Mouse (Mus musculus) mouse embryonic stem cell (cell line): ENCODE results near the gene Rbm8a2.
"Not testable (repeated sequence)": the region's sequence is repeated elsewhere in the genome, so short reads cannot be mapped to it uniquely, and the experiment has no call there.

Experiments used
- in situ Hi-C, 2 experiments: fragments of 300-500 bp; cut with MboI; formaldehyde crosslinking; loops; 1 replicate in 1 of 2; 3 replicates in 1 of 2; pipeline ENCODE4 v1.14.3; 2019 to 2020; ENCODE audit warnings: low sequenced_read_pairs in 2 of 2, low pct_unique_long_range_greater_than_20kb in 1 of 2, mixed read lengths in 1 of 2; ENCODE audit not compliant: unreplicated experiment in 1 of 2

Gene Rbm8a2

DNA sequence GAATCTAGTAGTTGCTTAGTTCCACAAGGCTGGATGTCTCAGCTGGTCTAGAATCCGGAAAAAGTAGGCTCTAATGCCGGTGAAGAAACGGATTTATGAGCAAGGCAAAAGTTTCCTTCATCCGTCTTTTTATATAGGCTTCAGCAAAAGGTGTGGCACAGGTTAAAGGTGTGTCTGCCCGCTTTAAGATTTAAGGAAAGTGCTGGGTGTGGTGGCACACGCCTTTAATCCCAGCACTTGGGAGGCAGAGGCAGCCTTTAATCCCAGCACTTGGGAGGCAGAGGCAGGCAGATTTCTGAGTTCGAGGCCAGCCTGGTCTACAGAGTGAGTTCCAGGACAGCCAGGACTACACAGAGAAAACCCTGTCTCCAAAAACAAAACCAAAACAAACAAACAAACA lies at the start of gene Rbm8a2:
Gene Rbm8a2 (minus strand): TSS at position 101 of the 400 bp plus-strand sequence.
- in situ Hi-C loops = not testable (repeated sequence)

DNA sequence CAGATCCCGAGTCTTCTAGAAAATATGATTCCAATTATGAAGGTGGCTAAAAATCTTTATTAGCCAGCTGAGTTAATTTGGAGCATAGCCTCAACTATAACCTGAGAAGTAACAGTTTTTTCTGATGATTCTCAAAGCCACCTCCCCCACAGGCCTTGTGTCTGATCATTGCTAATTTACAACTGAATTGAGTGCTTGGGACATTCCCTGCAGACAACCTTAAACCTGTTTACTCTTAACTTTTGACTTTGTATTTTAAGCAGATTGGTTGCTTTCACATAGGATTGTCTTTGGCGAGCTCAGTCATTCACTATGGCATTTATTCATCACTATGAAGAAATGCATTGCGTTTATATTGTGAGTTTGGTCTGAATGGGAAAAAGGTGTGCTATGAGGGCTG lies 49.5 kb upstream of the Rbm8a2 start:
- in situ Hi-C loops = no loop called here

DNA sequence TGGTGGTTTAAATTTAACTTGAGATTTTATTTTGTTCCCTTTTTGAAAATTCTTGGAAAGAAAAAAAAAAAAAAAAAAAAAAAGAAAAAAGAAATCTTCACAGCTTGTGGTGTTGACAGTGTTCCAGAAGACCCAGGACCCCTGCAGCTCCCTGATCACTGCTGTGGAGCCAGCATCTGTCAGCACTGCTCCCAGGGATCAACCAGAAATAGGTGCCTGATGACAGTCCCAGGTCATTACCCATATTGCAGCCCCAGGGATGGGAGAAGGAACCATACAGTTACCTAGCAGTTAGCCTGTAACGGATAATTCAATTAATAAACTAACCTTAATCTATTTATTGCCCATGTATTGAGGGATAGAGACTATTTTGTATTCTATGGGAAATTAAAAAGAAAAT lies 45.6 kb upstream of the Rbm8a2 start:
- in situ Hi-C loops = no loop called here

DNA sequence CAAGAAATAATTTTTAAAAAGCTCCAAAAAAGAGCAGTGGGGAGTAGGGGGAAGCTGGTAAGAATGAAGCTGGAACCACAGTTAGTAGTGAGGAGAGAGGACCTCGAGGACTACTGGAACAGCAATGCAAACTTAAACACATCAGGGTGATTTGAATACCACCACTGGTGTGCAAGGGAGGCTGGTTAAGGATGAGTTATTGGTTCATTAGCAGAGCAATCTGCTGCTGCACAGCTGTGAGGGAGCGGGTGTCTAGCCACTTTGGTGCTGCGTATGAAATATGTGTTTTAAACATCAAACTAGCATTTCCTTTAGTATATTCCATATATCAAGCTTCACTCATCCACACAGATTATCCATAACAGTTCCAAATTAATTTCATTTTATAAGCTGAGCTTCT lies 39.6 kb upstream of the Rbm8a2 start:
- in situ Hi-C loops = no loop called here

DNA sequence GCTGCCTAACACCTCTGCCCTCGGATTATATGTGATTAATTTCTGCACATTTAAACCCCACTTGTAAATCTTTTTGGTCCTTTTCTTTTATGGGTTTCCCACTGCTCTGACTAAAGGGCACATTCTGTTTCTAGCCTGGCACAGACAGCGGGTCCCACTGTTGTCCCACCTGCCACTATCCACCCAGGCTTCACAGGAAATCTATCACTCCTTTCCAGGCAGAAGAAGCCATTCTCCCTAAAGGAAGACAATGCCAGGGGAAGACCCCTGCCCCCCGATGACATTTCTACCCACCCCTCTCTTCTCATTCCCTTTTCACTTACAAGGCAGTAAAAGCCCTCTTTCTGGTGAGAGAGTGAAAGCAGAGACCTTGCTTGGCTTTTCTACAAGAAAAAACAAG lies 37.2 kb upstream of the Rbm8a2 start:
- in situ Hi-C loops = no loop called here

DNA sequence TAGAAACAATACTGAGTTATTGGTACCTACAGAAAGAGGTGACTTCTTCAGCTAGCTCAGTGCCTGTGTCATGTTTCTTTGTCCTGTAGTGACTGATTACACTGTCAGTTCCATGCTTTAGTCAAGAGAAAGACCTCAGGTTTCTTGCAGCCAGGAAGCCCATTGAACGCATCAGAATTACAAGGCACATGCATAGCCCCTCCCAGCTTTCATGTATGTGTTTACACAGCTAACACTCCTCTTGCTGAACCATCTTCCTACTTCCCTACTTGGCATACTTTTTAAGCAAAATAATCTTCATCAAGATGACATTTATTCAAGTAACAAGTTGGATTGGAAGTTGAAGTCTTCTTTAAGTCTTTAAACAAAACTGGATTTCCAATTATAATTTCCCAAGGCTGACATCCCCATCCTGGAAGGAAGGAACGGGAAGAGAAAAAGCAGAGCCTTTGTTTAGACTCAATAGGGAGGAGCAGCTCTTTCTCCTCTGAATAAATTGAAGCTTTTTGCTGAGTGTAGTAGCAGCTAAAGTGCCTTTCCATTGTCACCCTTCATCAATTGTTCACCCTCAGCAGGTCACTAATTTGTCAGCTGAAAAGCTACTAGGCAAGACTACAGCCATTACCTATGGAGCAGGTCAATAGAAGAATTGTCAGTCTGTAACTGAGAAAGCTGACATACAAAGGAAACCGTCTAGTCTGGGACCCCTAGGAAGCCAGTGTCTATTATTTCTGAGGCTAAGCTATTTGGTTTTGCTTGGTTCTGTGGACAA lies 34.8 kb upstream of the Rbm8a2 start:
- in situ Hi-C loops = no loop called here

DNA sequence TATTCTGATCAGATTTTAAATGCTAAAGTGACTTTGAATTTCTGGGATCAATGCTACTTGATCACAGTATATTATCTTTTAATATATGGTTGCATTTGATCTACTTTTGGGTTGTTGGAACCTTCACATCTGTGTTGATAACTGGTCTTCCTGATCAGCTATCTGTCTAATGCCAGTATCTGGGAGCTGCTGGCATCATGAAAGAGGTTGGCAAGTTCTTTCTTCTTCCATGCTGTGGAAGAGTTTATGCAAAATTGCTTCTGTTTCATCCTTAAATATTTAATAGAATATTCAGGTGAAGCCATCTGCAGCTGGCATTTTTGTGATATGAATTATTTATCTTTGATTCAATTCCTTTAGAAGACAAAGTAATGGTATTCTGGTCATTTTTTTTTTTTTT lies 32.6 kb upstream of the Rbm8a2 start:
- in situ Hi-C loops = no loop called here

DNA sequence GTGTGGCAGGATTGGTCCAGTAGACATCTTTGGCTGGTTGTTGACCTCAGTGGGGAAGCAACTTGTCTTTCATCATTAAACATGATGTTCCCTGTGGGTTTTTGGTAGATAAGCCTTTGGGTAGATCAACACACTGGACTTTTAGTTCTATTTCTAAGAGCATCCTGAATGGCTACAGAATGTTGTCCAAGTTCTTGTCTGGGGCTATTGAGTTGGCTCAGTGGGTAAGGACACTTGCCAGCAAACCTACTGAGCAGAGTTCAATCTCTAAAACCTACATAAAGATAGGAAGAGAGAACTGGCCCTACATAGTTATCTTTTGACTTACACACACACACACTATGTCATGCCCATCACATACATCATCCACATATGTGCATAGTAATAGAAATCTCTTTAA lies 32.2 kb upstream of the Rbm8a2 start:
- in situ Hi-C loops = no loop called here

DNA sequence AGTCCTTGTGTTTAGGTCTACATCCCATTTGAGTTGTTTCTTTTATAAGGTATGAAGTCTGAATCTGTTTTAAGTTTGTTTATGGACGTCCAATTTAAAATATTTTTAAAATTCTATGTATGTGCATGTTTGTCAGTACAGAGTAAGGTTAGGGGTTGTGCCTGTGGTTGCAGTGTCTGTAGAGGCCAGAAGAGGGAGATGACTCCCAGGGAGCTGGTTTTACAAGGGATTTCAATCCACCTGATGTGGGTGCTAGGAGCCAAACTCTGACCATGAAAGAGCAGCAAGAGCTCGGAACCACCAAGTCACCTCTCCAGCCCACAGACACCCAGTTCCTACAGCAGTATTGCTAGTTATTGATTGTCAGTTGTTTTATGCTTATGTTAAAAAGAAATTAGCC lies 29.5 kb upstream of the Rbm8a2 start:
- in situ Hi-C loops = no loop called here

DNA sequence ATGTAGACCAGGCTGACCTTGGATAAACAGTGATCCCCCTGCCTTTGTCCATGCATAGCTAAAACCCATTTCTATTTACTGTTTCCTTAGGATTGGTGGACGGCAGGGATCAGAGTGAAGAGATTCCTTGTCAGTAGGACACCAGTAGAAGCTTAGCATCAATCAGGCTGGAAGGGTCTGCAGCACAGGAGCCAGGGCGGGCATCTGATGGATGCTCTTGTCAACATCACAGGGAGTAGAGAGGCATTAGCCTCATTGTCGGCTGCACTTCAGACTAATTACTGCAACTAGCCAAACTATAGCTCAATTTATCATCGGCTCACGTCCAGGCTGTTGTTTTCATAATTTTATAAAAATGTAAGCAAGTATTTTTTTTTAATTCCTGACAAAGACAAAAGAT lies 21.7 kb upstream of the Rbm8a2 start:
- in situ Hi-C loops = no loop called here

DNA sequence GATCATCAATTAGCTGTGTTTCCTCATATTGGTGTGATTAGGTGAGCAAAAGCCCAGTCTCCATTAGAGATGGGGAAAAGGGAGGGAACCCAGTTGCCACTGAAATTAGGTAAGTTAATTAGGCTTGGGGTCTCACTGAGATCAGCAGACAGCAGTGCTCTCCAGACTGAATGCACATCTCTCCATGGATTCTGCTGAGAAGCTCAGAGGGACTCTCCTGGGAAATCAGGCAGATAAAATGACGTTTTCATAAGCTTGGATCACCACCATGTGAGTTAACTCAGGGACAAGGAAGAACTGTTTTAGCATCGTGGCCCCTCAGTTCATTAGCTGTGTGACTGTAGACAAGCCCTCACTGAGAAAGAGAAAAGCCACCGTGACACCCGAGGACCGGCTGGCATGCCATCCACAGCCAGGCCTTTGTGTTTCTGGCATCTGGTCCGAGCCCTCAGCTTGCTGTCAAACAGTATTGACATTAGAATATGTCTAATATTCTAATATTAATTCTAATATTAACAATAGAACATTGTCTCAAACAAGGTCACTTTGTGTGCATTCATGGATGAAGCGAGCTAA lies 18.2 kb upstream of the Rbm8a2 start:
- in situ Hi-C loops = no loop called here

DNA sequence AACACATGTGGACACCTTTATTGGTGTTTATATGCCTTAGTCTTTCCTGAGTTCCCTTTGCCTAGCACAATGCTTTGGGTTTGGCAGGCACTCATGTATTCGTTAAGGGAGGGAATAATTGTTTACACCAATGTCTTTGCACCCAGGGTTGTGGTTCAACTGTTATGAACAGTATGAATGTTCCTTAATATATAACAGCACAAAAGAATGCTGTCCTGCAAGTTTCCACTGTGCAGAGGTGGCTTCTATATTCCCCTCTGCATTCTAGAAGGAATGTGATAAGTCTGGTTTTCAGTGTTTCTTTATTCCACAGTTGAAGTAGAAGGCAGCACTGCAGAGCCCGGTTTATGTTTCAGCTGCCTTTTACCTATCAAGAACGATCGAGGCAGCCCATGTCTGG lies 10.0 kb upstream of the Rbm8a2 start:
- in situ Hi-C loops = no loop called here

DNA sequence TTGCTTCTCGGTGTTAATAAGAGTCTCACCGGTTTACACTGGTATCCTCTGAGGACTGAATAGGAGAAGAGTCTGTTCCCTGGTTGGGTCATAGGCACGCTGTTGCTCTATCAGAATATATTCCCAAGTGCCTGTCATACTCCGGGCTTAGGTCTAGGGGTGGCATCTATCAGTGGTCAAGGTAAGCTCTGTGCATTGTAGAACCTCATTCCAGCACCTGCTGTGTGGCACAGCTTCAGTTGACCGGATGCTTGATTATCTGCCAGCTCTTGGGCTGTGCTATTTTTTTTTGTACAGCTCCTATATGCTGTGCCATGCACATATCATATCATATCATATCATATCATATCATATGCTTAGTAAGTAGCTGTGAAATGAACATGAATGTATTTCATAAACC lies 9.5 kb upstream of the Rbm8a2 start:
- in situ Hi-C loops = no loop called here

DNA sequence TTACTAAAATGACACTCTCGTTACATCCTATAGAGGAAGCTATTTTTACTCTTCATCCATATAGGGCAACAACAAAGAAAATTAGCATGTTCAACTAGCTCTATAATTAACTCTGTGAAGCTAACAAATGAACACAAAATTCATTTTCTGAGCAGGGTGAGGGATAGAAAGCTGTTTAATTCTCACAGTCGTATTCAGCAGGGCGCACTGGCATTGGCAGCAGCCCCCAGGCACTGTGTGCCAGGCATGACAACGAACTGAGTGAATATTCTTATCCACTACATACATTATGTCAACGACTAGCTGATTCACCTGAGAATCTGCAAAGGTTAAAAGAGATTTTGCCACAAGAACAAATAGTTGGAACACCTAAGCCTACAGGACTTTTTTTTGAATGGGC lies 8.2 kb downstream of the Rbm8a2 start:
- in situ Hi-C loops = loop anchor here in 1 of 2 experiments (25.0 kb wide), 1 partner anchor 717 kb away; no protein-coding TSS in a partner anchor

DNA sequence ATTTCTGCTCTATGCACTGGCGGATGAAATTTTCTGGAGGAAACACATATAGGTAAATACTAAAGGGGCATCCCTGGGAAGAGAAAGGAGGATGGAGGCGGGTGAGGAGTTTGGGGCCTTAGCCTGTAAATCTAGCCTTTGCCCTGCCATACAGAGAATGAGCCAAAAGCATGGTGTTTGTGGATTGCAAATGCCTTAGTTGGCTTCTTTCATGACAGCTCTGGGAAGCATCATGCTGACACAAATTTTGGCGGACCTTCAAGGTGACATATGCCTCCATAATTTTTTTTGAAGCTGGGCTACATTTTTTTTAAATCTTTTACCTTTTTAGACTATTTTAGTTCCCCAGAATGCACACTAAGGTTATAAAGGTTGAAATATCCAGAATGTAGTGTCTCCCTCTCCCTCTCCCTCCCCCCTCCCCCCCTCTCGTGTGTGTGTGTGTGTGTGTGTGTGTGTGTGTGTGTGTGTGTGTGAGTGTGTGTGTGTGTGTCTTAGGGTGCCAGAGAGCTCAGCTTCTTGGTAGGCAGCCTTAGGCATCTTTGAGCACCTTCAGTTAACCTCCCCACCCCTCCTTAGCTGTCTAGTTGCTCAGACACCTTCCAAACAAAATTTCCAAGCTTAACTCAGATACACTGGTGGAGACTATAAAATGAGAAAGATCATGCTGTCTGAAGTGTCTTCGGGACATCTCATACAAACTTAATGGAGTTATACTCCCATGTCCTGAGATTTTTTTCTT lies 11.7 kb downstream of the Rbm8a2 start:
- in situ Hi-C loops = loop anchor here in 1 of 2 experiments (25.0 kb wide), 1 partner anchor 720 kb away; no protein-coding TSS in a partner anchor

DNA sequence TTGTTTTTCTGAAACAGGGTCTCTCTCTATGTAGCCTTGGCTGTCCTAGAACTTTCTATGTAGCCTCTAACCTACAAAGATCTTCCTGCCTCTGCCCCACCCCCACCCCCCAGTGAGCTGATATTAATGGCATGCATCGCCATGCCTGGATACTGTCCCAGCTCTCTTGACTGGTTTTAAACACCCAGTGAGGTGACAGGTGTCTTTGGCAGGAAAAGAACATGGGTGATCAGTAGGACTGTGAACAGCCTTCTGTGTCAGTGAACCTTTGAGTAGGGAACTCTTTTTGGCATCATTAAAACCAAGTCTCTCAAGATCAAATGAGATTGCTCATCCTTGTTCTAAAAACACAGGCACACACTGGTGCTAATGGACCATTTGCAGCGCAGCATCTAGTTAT lies 17.1 kb downstream of the Rbm8a2 start:
- in situ Hi-C loops = loop anchor here in 1 of 2 experiments (25.0 kb wide), 1 partner anchor 726 kb away; no protein-coding TSS in a partner anchor

DNA sequence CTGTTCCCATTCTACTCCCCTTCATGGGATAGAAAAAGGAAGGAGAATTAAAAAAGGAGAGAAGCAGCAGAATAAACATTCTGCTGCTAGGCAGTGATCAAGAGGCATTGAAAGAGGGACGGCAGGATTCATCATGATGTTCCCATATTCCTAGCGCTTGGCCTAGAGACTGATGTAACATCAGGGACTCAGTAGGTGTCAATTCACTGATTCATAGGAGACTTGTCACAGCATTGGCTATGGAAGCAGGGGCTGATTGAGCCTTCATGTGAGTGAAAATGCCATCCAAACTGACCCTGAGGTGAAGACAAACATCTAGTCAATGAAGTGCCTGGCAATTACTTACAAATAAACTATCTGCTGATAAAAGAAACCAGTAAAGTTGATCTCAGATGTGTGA lies 28.1 kb downstream of the Rbm8a2 start:
- in situ Hi-C loops = loop anchor here in 1 of 2 experiments (25.0 kb wide), 1 partner anchor 736 kb away; no protein-coding TSS in a partner anchor

DNA sequence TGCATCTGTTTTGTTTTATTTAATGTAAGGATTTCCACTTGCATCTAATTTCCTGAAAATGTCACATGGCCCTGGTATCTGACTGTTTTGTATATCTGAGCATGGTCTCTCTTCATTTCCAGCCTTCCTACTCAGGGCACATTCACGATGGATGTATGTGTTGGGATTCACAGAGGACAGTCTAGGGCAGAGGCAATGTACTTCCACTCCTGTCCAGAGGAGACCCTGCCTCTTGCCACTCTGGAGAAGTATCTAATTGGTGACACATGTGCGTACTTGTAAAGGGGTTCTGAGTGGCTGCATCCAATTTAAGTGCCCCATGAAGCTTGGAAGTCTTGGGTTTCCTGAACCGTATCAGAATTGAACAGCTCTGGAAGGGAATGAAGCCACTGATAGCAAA lies 28.5 kb downstream of the Rbm8a2 start:
- in situ Hi-C loops = loop anchor here in 1 of 2 experiments (25.0 kb wide), 1 partner anchor 737 kb away; no protein-coding TSS in a partner anchor

DNA sequence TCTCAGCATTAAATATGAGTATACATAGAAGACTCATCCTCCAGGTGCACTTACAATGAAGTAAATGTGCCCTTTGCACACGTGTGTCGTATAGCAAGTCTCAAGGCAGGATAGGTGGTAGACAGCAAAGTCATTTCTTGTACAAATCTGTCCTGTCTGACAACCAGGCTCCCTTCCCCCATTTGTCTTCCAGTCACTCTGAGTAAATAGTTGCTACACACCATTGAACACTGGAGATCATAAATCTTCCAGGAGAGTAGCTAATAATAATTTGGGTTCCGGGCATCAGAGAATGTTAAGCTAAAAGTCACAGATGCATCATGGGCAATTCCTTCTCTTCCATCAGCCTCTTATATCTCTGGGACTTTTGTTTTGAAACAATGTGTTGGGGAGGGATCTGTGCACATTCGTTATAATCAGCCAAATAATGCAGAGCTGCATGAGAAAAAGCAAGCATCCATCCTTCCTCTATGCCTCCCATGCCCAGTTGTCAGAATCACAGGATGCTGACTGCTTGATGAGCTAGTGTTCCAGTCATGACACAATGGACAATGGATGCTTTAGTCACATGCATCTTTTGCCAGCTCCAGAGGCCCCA lies 32.1 kb downstream of the Rbm8a2 start:
- in situ Hi-C loops = no loop called here
